Mouse (Mus musculus): ENCODE measurements around the gene Gm20604.

The Gm20604 gene

DNA sequence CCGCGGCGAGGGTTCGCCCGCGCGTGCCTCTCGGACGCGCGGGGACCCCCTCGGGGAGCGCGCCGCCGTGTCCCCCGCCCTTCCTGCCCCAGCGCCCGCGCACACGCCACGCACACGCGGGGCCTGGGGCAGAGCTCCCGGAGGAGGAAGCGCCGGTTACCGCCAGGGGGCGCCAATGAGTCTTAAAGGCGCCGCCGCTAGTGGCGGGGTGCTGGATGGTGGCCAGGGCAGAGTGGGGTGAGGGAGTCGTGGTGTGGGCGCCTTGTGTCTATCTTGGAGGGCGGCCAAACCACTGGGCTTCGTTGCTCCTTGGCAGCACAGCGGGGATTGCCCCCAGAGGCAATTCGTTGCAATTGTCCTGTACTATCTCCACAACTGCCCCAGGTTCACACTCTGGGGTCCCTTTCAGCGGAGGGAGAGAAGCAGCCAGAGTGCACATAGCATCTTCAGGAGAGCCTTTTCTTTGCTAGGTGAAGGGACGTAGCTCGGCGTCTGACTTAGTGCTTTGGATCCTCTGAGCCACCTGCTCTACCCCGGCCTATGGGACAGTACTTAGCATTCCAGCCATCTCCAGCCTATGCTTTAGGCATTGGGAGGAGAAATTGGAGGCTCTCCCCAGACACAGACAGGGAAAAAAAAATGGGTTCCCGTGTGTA is 53.1 kb downstream of the Gm20604 start:
- DNase-seq, result peak; percentile 93

- peak; percentile 57 for DNase-seq
Measured at GRCm38 (mm10) chr12:102704457-102705198, 53.8 kb downstream of the Gm20604 start, which contains the start of gene Itpk1. TSS of gene Itpk1 (minus strand) at chr12:102704930.

- DNase-seq, result no peak
Measured at GRCm38 (mm10) chr12:102703921-102704408, 54.5 kb downstream of the Gm20604 start.

- no peak for DNase-seq
Measured at GRCm38 (mm10) chr12:102703441-102703840, 55.0 kb downstream of the Gm20604 start.

DNA sequence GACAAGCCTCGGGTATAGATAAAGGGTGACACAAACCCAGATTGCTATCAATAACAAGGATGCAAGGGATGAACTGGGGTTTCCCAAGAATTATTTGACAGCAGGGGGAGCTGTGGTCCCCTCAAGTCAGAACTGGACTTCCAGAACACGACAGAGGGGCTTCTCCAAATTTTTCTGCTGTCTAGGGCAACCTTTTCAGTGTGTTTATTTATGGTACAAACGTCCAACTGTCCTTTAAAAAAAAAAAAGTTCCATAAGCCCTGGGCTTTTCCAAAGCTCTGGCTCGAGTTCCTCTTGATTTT is 55.4 kb downstream of the Gm20604 start:
- DNase-seq, result no peak

DNA sequence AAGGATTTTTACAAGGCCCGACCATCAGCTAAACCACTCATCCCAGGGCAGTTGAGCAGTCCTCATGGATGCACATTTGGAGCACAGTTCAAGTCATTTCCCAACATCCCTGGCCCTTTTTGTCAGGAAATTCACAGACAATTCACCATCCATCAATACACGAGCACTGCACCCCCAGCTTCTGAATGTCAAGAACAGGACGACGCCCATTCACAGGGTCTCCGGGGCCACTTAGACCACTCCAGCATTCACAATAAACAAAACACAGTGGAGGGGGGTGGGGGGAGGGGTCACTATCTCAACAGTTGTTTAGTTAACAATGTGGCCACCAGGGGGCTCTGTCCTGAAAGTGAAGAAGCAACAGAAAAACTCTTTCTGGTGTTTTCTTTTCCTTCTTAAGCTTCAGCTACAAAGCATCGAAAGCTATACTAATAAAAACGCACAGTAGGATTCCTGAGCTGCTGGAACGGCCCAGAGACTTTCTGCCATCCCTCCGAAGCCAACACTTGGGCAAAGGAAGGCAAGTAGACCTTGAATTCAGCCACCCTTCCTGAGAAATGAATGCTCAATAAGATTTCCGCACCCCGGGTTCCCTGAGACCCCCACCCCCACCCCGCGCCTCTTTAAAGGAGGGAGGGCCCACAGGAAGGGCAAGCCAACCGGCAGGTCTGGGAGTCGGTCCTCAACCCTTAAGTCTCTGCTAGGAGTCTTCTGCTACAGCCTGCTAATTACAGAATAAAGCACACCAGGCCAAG is 55.9 kb downstream of the Gm20604 start:
- DNase-seq, result peak; percentile 93

DNA sequence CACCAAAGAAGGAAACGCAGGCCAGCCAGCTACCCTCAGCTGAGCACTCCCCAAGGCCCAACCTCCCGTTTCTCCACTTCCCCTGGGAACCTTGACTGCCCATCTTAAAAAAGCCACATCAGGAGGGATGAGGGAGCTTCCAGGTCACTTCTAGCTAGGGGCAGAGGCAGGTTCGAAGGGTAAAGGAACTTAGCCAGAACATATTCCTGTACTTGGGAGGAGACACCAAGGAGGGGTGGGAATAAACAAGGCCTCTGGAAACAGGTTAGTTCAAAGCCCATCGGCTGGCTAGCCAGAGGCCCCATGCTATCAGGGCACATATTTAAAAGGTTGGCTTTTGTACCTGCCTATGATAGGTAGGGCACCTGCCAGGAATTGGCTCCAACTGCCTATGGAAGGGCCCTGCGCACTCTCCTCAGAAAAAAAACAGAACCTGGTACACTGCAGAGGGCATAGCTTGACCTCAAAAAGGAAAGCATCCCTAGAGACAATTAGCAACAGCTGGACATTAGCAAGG is 56.7 kb downstream of the Gm20604 start:
- no peak for DNase-seq

GRCm38 (mm10) chr12:102700453-102700852 is 58.0 kb downstream of the Gm20604 start:
- no peak for DNase-seq

- DNase-seq, result no peak
Measured at GRCm38 (mm10) chr12:102699156-102699555, 59.3 kb downstream of the Gm20604 start.

GRCm38 (mm10) chr12:102698089-102698684 is 60.3 kb downstream of the Gm20604 start:
- DNase-seq, result no peak

- no peak for DNase-seq
Measured at GRCm38 (mm10) chr12:102697381-102697780, 61.1 kb downstream of the Gm20604 start.

DNA sequence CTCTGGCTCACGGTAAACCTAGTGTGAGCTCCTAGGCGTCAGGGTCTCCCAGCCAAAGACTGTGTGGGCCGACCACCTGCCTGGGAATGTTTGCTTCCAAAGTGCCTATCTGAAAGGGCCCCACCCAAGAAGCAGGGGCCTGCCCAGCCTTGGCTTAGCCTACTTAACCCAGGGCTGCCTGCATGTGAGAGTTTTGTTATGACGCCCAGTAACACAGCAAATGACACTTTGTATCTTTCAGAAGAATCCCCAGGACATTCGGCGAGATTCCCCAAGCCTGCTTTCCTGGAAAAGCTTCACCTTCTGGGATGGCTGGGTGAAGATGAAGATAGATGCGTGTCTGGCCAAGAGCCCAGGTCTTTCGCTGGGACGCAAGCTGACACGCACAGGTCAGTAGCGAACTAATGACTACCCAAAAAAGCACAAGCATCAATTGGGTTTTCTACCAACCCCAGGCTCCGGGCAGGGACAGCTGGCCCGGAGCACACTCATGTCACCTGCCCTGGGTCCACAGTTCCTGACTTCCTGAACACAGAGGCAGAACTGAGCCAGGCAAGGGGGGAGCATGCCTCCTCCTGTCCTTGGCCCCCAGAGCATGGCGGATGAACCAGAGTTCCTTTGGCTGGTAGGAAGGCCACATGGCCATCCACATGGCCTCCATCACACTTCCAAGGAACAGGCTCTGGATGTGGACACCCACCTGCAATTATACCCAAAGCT is 61.7 kb downstream of the Gm20604 start:
- DNase-seq, result no peak

DNA sequence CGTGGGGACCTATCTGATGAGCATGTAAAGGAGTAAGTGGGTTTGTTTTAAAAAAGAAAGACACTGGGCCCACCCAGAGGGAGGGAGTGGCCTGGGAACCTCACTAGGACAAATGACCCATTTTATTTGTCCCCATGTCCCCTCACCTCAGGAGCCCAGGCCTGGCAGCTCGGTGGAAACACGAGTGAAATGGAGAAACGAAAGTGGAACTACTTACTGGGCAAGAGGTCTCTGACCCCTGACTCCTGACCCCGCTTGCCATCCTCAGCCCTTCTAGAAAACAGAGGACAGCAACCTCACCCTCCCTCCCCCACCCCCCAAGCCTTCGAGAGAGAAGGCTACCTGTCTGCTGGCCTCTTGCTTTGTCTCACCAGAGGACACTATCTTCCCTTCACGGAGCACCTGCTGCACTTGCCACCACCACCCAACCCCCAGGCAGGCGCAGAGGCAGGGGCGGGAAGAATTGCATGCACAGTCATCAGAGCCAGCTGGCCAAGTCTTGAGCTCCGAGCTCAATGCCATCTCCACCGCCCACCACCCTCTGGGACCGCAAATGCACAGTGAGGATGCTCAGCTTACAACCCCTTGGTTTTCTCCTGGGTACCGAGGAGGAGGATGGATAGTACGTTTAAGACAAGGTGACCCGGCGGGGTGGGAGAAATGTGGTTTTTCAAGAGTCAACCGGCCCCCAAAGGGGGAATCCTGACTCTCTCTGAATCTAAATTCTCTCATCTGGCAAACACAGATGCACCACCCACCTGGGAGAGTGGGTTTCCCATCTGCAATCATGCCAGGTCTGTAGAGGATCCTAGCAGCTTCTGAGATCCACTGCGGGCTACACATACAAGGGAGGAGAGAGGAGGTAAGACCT is 62.9 kb downstream of the Gm20604 start:
- no peak for DNase-seq

DNA sequence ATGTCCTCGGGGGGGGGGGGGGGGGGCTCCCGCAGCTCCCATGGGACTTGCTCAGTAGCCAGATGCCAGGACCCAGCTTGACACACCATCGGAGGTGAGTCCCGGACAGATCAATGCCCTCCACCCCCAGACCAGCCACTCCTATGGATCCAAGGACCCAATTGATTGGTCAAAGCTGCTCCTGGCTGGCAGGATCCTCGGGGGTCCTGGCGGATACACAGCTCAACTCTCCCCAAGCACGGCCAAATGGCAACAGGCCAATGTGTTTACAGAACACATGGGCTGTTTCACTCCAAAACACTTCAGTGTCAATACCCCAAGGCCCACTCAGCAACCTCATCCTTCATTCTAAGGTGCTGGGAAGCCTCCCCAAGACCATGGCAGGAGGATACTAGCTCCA is 66.7 kb downstream of the Gm20604 start:
- no peak for DNase-seq
